Mouse (Mus musculus) CH12.LX (cell line): Measurements from ENCODE around the gene Rims4.

Experiments used
- CTCF ChIP-seq, 2 experiments: IDR thresholded peaks in 1 of 2; conservative IDR thresholded peaks in 1 of 2; 2 replicates each; pipeline ENCODE4 v1.5.1; 2011 to 2012; ENCODE audit warnings: low read depth in 2 of 2, low read length in 2 of 2, improper control_type of control experiment in 1 of 2, inconsistent platforms in 1 of 2, mild to moderate bottlenecking in 1 of 2, moderate library complexity in 1 of 2
- EP300 ChIP-seq: IDR thresholded peaks from 2 replicates; pipeline ENCODE4 v1.6.1; 2011; ENCODE audit warnings: low read length, improper control_type of control experiment
- MAFK ChIP-seq: IDR thresholded peaks from 2 replicates; pipeline ENCODE4 v1.6.1; 2011; ENCODE audit warnings: low read length, improper control_type of control experiment; ENCODE audit not compliant: insufficient replicate concordance
- MAZ ChIP-seq: IDR thresholded peaks from 2 replicates; pipeline ENCODE4 v1.6.1; 2012; ENCODE audit warnings: low read depth, mild to moderate bottlenecking, inconsistent platforms, low read length, improper control_type of control experiment, moderate library complexity
- NRF1 ChIP-seq: IDR thresholded peaks from 2 replicates; pipeline ENCODE4 v1.6.1; 2014; ENCODE audit warnings: low read depth, mild to moderate bottlenecking, inconsistent platforms, low read length, improper control_type of control experiment, moderate library complexity
- POLR2A ChIP-seq: IDR thresholded peaks from 2 replicates; pipeline ENCODE4 v1.6.1; 2011; ENCODE audit warnings: low read depth, mild to moderate bottlenecking, improper control_type of control experiment, low read length
- SMC3 ChIP-seq: IDR thresholded peaks from 2 replicates; pipeline ENCODE4 v1.6.1; 2011; ENCODE audit warnings: low read depth, low read length, improper control_type of control experiment
- UBTF ChIP-seq: IDR thresholded peaks from 2 replicates; pipeline ENCODE4 v1.6.1; 2012; ENCODE audit warnings: low read depth, mild to moderate bottlenecking, inconsistent platforms, low read length, improper control_type of control experiment, moderate library complexity
- USF1 ChIP-seq: IDR thresholded peaks from 2 replicates; pipeline ENCODE4 v1.6.1; 2014; ENCODE audit warnings: low read depth, mild to moderate bottlenecking, inconsistent platforms, low read length, improper control_type of control experiment
- USF2 ChIP-seq: conservative IDR thresholded peaks from 2 replicates; pipeline ENCODE4 v1.6.1; 2011; ENCODE audit warnings: low read depth, low read length, improper control_type of control experiment
- ZC3H11A ChIP-seq: IDR thresholded peaks from 2 replicates; pipeline ENCODE4 v1.6.1; 2012; ENCODE audit warnings: low read depth, mild to moderate bottlenecking, inconsistent platforms, low read length, improper control_type of control experiment
- ZMIZ1 ChIP-seq: IDR thresholded peaks from 2 replicates; pipeline ENCODE4 v1.6.1; 2012; ENCODE audit warnings: low read depth, mild to moderate bottlenecking, inconsistent platforms, low read length, improper control_type of control experiment

DNA sequence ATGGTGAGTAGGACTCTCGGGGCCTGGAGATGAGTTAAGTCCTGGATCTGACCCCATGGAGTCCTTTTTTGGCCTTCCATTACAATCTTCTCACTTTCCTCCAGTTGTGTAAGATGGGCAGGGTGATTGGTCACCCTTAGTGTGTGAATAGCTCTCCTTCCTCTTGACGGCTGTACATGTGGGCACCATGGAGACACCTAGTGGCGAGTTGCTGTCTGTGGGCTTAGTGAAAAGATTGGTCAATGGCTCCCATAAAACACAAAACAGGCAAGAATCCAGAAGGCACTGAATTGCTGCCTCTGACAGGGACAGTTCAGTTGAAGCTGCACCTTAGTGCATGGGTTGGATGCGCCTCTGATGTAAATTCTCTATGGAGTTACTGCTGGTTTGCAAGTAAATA is 33.3 kb upstream of the Rims4 start:
- TF ChIP-seq CTCF (conservative IDR thresholded peaks at IDR 0.05 in 1 of 2, IDR thresholded peaks at IDR 0.05 in 1 of 2; ENCODE audit: low read depth in 2 of 2, low read length in 2 of 2) (peak; percentile 49 to 86), USF1 (no peak), UBTF (no peak), EP300 (no peak), MAFK (no peak), POLR2A (no peak), MAZ (no peak), SMC3 (peak; percentile 85), ZC3H11A (no peak), NRF1 (no peak), ZMIZ1 (no peak), USF2 (no peak)
